Mouse (Mus musculus) ES-Bruce4 (cell line): Measurements from ENCODE around the gene Prkn. TPM values are rescaled to one million over a fixed set of nuclear protein-coding genes. Genes with fewer than 3 reads are reported as not detected.

Source experiments
- H3K27ac ChIP-seq: 2 replicates; pipeline ENCODE4 v1.5.1; 2012; ENCODE audit warnings: low read length, inconsistent platforms; ENCODE audit not compliant: insufficient read depth
- H3K27me3 ChIP-seq: 2 replicates; pipeline ENCODE4 v1.6.1; 2012; ENCODE audit warnings: mild to moderate bottlenecking, low read length, inconsistent platforms; ENCODE audit not compliant: control insufficient read depth, poor library complexity, insufficient read depth, severe bottlenecking
- H3K36me3 ChIP-seq: 2 replicates; pipeline ENCODE4 v1.6.1; 2012; ENCODE audit warnings: inconsistent platforms, mild to moderate bottlenecking, low read length, moderate library complexity; ENCODE audit not compliant: control insufficient read depth, poor library complexity, insufficient read depth, severe bottlenecking
- H3K4me1 ChIP-seq: one replicate; pipeline ENCODE4 v1.8.1; 2011; ENCODE audit warnings: low read length; ENCODE audit not compliant: control insufficient read depth, insufficient read depth
- H3K4me3 ChIP-seq: 2 replicates; pipeline ENCODE4 v1.5.1; 2011; ENCODE audit warnings: low read depth, mild to moderate bottlenecking, low read length
- H3K9ac ChIP-seq: 2 replicates; pipeline ENCODE4 v1.6.1; 2012; ENCODE audit warnings: low read depth, mild to moderate bottlenecking, inconsistent platforms; ENCODE audit not compliant: poor library complexity, severe bottlenecking
- H3K9me3 ChIP-seq: replicated peaks from 2 replicates; pipeline ENCODE4 v1.6.1; 2012; ENCODE audit warnings: mild to moderate bottlenecking, low read length, inconsistent platforms; ENCODE audit not compliant: control insufficient read depth, poor library complexity, insufficient read depth, severe bottlenecking
- CTCF ChIP-seq: IDR thresholded peaks from one replicate; pipeline ENCODE4 v1.8.1; 2011; ENCODE audit warnings: low read depth, low read length
- EP300 ChIP-seq: IDR thresholded peaks from 2 replicates; pipeline ENCODE4 v1.6.1; 2011; ENCODE audit warnings: low read depth, low read length; ENCODE audit not compliant: insufficient read depth
- POLR2A ChIP-seq: IDR thresholded peaks from one replicate; pipeline ENCODE4 v1.8.1; 2011; ENCODE audit warnings: low read length; ENCODE audit not compliant: insufficient read depth
- polyA plus RNA-seq: library from polyadenylated mRNA; stranded (reverse); fragments of >200 nt; gene quantifications from 2 replicates; pipeline ENCODE4 v1.2.4, GENCODE M21; 2011; ENCODE audit warnings: low read depth; ENCODE audit not compliant: missing spikeins, insufficient read depth, insufficient read length

The Prkn gene
- polyA plus RNA-seq, 1 experiment: 1.5 TPM

GRCm38 (mm10) chr17:11919581-11919980 lies 1079.4 kb downstream of the Prkn start:
- no peaks in the 10 kb centered on the region for H3K36me3 ChIP-seq
- no peak overlapping the region for H3K27ac ChIP-seq
- H3K4me1 ChIP-seq: no peaks in the 10 kb centered on the region
- TF ChIP-seq POLR2A (no peak), CTCF (no peak), EP300 (no peak)
- H3K9me3 ChIP-seq: no peaks in the 10 kb centered on the region
- no peaks in the 10 kb centered on the region for H3K27me3 ChIP-seq
- H3K9ac ChIP-seq: no peak overlapping the region
- no peak overlapping the region for H3K4me3 ChIP-seq

- Histone ChIP-seq H3K27ac (no peak overlapping the region), H3K27me3 (no peaks in the 10 kb centered on the region), H3K4me3 (no peak overlapping the region), H3K4me1 (no peaks in the 10 kb centered on the region), H3K9me3 (no peaks in the 10 kb centered on the region), H3K9ac (no peak overlapping the region), H3K36me3 (no peaks in the 10 kb centered on the region)
- TF ChIP-seq CTCF (no peak), POLR2A (no peak), EP300 (no peak)
Observed at GRCm38 (mm10) chr17:11921026-11921425, 1080.8 kb downstream of the Prkn start.

- Histone ChIP-seq H3K9ac (no peak overlapping the region), H3K9me3 (no peaks in the 10 kb centered on the region), H3K36me3 (no peaks in the 10 kb centered on the region), H3K27ac (no peak overlapping the region), H3K27me3 (no peaks in the 10 kb centered on the region), H3K4me1 (no peaks in the 10 kb centered on the region), H3K4me3 (no peak overlapping the region)
- no peak for TF ChIP-seq CTCF
- no peak for TF ChIP-seq POLR2A
- no peak for TF ChIP-seq EP300
Observed at GRCm38 (mm10) chr17:11923989-11924388, 1083.8 kb downstream of the Prkn start.

GRCm38 (mm10) chr17:11926865-11927386 lies 1086.7 kb downstream of the Prkn start:
- Histone ChIP-seq H3K27me3 (no peaks in the 10 kb centered on the region), H3K36me3 (no peaks in the 10 kb centered on the region), H3K4me1 (no peaks in the 10 kb centered on the region), H3K9ac (no peak overlapping the region), H3K9me3 (no peaks in the 10 kb centered on the region), H3K4me3 (no peak overlapping the region), H3K27ac (no peak overlapping the region)
- TF ChIP-seq POLR2A: no peak
- no peak for TF ChIP-seq EP300
- TF ChIP-seq CTCF: no peak

- Histone ChIP-seq H3K27me3 (no peaks in the 10 kb centered on the region), H3K9me3 (no peaks in the 10 kb centered on the region), H3K36me3 (no peaks in the 10 kb centered on the region), H3K27ac (no peak overlapping the region), H3K4me3 (no peak overlapping the region), H3K4me1 (no peaks in the 10 kb centered on the region), H3K9ac (no peak overlapping the region)
- no peak for TF ChIP-seq POLR2A
- no peak for TF ChIP-seq EP300
- no peak for TF ChIP-seq CTCF
Observed at GRCm38 (mm10) chr17:11931641-11932040, 1091.5 kb downstream of the Prkn start.

- Histone ChIP-seq H3K4me1 (no peaks in the 10 kb centered on the region), H3K27ac (no peak overlapping the region), H3K9me3 (no peaks in the 10 kb centered on the region), H3K9ac (no peak overlapping the region), H3K27me3 (no peaks in the 10 kb centered on the region), H3K36me3 (no peaks in the 10 kb centered on the region), H3K4me3 (no peak overlapping the region)
- TF ChIP-seq POLR2A: no peak
- TF ChIP-seq EP300: no peak
- TF ChIP-seq CTCF: no peak
Observed at GRCm38 (mm10) chr17:11933737-11934136, 1093.6 kb downstream of the Prkn start.
